Mouse (Mus musculus) embryonic facial prominence, embryonic 15.5 days (tissue): Measurements from ENCODE around the gene Lsm14b. TPM values are rescaled to one million over a fixed set of nuclear protein-coding genes. Genes with fewer than 3 reads are reported as not detected.

Experiments used
- ATAC-seq: fragments of 200-750 bp; cut with Nextera tagmentation; 2 replicates; pipeline ENCODE4 v1.8.0; 2017; ENCODE audit warnings: low read depth, moderate TSS enrichment; ENCODE audit not compliant: insufficient number of reproducible peaks, low FRiP score, low TSS enrichment
- H3K27ac ChIP-seq: fragments of 300-500 bp; sonication (generic); replicated peaks from 2 replicates; pipeline ENCODE4 v1.5.1; 2015; ENCODE audit warnings: mild to moderate bottlenecking, inconsistent platforms
- H3K27me3 ChIP-seq: fragments of 300-500 bp; sonication (generic); 2 replicates; pipeline ENCODE4 v1.6.1; 2015; ENCODE audit warnings: inconsistent platforms
- H3K36me3 ChIP-seq: fragments of 300-500 bp; sonication (generic); 2 replicates; pipeline ENCODE4 v1.6.1; 2015; ENCODE audit warnings: mild to moderate bottlenecking, inconsistent platforms
- H3K4me1 ChIP-seq: fragments of 300-500 bp; sonication (generic); 2 replicates; pipeline ENCODE4 v1.6.1; 2015; ENCODE audit warnings: inconsistent platforms
- H3K4me2 ChIP-seq: fragments of 300-500 bp; sonication (generic); replicated peaks from 2 replicates; pipeline ENCODE4 v1.6.1; 2015; ENCODE audit warnings: mild to moderate bottlenecking, inconsistent platforms
- H3K4me3 ChIP-seq: fragments of 300-500 bp; sonication (generic); replicated peaks from 2 replicates; pipeline ENCODE4 v1.5.1; 2015; ENCODE audit warnings: mild to moderate bottlenecking, inconsistent platforms
- H3K9ac ChIP-seq: fragments of 300-500 bp; sonication (generic); 2 replicates; pipeline ENCODE4 v1.6.1; 2015; ENCODE audit warnings: inconsistent platforms
- H3K9me3 ChIP-seq: fragments of 300-500 bp; sonication (generic); replicated peaks from 2 replicates; pipeline ENCODE4 v1.6.1; 2016; ENCODE audit warnings: inconsistent platforms
- WGBS: fragments of 180-500 bp; shearing (Covaris S2); methylation state at CpG from one replicate; pipeline ENCODE4 v1.1.7; 2015; 5-methylcytosine and 5-hydroxymethylcytosine counted together
- polyA plus RNA-seq: library from polyadenylated mRNA; unstranded; fragments of >200 nt; fragmentation: Nextera tagmentation; extraction: Ambion mirVana; gene quantifications from 2 replicates; pipeline ENCODE4 v1.2.1, GENCODE M21; 2015

The Lsm14b gene
- polyA plus RNA-seq: 8.9 and 9.1 TPM in 2 replicates

DNA sequence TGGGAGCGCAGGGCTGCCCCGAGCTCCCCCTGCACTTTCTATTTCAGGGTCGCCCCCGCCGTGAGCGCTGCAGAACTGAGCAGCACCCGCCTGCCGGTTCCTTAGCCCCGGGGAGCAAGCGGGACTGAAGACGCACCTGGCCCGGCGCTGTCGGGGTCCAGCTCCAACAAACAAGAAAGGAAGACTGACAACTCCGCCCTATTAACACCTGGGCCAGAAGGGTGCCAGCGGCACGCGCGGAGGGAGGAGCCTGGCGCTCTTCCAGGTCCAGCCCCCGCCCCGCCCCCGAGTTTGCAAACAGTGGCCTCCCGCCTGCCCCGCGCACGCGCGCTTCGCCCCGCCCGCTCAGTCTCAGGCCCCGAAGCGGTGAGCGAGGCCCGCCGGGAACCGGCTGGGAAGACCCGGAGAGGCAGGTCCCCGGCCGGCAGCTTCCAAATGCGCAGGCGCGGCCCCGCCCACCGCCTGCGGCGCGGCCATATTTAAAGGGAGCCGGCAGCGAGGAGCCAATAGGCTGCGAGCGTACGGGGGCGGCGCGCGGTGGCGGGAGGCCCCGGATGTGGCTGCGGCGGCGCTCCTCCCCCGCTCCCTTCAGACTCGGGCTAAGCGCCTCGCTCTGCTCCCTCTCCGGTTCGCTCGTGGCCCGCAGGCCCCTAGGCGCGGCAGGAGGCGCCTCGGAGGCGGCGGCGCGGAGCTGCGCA, at the start of gene Lsm14b:
Lsm14b (plus strand) TSS at position 587 of the 698 bp plus-strand sequence.
- H3K9ac ChIP-seq: peak within 1 kb of the TSS; percentile 89
- peaks cover 33% of the 10 kb centered on the region for H3K4me1 ChIP-seq
- peak within 1 kb of the TSS; percentile 95 for H3K4me3 ChIP-seq
- WGBS: under 1% methylated on average over 65 of the region's 80 CpGs
- ATAC-seq: peak; percentile 95
- peaks cover 15% of the 10 kb centered on the region for H3K27me3 ChIP-seq
- H3K36me3 ChIP-seq: peaks cover 17% of the 10 kb centered on the region
- H3K27ac ChIP-seq: peak within 1 kb of the TSS; percentile 91
- no peaks in the 10 kb centered on the region for H3K9me3 ChIP-seq
- peak within 1 kb of the TSS; percentile 76 for H3K4me2 ChIP-seq

DNA sequence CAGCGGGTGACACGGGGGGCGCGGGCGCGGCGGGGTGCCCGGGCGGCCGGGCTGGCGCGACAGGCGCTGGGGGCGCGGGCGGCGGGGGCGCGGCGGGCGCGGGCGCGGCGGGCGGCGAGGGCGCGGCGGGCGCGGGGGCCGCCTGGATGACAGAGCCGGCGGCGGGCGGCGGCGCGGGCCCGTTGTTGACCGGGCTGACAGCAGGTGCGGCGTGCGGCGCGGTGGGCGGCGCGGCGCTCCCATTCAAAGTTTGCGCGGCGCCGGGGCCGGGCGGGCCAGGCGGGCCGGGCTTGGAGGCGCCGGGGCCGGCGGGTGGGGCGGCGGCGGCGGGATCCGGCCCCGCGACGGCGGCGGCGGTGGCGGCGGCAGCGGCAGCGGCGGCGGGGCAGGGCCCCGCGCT, 48.9 kb upstream of the Lsm14b start:
- Histone ChIP-seq H3K4me3 (peak overlapping the region; percentile 91), H3K27ac (no peak overlapping the region), H3K4me1 (peaks cover 33% of the 10 kb centered on the region), H3K4me2 (peak overlapping the region; percentile 98), H3K36me3 (no peaks in the 10 kb centered on the region), H3K9ac (peak overlapping the region; percentile 78), H3K27me3 (no peaks in the 10 kb centered on the region), H3K9me3 (no peaks in the 10 kb centered on the region)
- under 1% methylated on average over 24 of the region's 82 CpGs for WGBS
- ATAC-seq: no peak

DNA sequence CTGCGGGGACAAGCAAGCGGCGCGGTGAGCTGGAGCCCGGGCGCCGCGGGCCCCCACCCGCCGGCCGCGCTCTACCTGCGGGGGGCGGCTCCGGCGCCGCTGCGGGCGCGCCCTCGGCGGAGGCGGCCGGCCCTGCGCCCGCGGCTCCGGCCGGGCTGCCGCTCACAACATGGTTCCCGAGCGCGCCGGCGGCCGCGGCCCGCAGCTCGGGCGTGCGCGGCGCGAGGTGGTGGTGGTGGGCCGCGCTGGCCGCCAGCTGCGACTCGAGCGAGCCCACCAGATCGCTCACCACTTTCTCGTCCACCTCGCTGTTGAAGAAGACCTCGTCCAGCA, 48.5 kb upstream of the Lsm14b start:
- no peaks in the 10 kb centered on the region for H3K36me3 ChIP-seq
- H3K9ac ChIP-seq: peak overlapping the region; percentile 78
- peak overlapping the region; percentile 98 for H3K4me2 ChIP-seq
- WGBS: 2% methylated on average over 9 of the region's 54 CpGs
- no peaks in the 10 kb centered on the region for H3K9me3 ChIP-seq
- H3K4me1 ChIP-seq: peaks cover 33% of the 10 kb centered on the region
- H3K4me3 ChIP-seq: peak overlapping the region; percentile 91
- H3K27ac ChIP-seq: peak overlapping the region; percentile 90
- peak; percentile 19 for ATAC-seq
- no peaks in the 10 kb centered on the region for H3K27me3 ChIP-seq

DNA sequence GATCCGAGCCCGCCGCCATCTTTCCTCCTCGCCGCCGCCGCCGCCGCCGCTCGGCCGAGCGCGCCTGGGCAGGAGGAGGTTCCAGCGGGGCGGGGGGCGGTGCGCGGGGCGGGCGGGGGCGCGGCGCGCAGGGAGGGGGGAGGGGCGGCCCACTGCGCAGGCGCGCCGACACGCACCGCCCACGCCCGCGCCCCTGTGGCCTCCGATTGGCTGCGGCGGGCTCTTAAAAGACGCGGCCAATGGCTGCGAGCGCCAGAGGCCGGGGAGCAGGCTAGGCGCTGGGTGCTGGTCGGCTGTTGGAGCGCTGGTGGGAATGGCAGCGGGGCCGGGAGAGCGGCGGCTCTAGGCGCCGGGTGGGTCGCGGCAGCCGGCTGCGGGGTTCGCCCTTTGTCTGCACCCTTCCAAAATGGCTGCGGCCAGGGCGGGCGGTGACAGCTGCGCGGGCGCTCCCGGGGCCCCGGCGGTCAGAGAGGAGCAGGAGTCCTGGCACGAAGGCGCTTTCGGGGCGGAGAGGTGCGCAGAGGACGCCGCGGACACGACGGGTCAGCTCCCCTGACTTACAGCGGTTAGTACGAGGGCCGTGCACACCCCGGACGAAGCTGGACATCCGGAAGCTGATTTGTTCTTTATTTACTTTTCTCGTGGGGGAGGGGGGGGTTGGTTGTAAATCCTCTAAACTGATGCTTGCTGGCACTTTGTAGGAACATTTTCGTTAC, 48.0 kb upstream of the Lsm14b start, which contains the start of gene Taf4:
Taf4 (minus strand) TSS at position 19 of the 716 bp plus-strand sequence.
- Histone ChIP-seq H3K9me3 (no peaks in the 10 kb centered on the region), H3K4me1 (peaks cover 29% of the 10 kb centered on the region), H3K9ac (peak within 1 kb of the TSS; percentile 89), H3K27me3 (no peaks in the 10 kb centered on the region), H3K27ac (peak within 1 kb of the TSS; percentile 97), H3K4me2 (peak within 1 kb of the TSS; percentile 98), H3K36me3 (no peaks in the 10 kb centered on the region), H3K4me3 (peak within 1 kb of the TSS; percentile 91)
- under 1% methylated on average over 52 of the region's 84 CpGs for WGBS
- peak; percentile 92 for ATAC-seq

DNA sequence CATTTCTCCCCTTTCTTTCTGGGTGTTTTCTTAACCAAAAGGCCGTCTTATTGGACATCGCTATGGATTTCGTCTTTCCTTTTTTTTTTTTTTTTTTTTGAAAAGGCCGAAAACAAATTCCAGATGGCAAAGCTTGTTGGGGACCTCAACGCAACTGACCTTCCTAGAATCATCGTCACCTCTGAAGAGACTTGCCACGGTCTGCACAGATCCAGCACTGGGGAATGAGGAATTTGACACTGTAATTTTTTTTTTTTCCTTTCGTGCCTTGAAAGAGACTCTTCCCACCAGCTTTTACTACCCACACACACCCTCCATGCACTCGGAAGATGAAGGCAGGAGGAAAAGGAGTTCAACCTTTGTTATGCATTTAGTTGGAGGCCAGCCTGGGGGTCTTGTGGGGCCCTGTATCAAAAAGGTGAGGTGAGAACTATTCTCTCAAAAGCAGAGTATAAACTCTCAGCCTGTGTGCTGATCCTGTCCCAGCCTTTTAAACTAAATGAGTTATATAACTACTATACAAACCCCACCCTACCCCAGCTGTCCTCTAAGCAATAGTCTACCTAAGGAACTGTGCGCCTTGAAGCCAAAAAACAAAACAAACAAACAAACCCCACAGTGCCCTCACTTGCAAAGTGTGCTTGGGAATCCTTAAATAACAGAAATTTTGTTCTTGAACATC, 47.3 kb upstream of the Lsm14b start:
- Histone ChIP-seq H3K27me3 (no peaks in the 10 kb centered on the region), H3K9me3 (no peaks in the 10 kb centered on the region), H3K4me3 (peak overlapping the region; percentile 91), H3K4me2 (peak overlapping the region; percentile 53), H3K9ac (peak overlapping the region; percentile 89; the same call in 1 of the 2 replicates), H3K36me3 (no peaks in the 10 kb centered on the region), H3K4me1 (peaks cover 29% of the 10 kb centered on the region), H3K27ac (peak overlapping the region; percentile 97)
- ATAC-seq: no peak
- WGBS: 6% methylated on average over 10 of the region's 10 CpGs

DNA sequence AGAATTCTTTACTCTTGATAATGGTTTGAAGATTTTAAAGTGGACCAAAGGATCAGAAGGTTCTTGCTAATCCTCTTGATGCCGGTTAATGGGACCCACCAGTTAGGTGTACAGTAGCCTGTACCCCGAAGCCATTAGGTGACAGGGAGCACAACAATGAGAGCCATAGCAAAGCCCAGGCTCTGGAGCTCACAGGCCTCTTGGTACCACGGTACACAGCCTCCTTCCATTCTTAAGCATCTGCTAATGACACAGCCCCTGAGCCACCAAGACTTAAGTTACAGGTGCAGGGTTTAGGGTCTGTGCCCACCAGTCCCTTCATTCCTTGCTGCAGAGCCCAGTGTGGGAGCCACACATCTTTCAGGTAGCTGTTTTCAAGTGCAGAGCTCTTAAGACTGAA, 46.5 kb upstream of the Lsm14b start:
- no peak overlapping the region for H3K4me2 ChIP-seq
- 71% methylated on average over 3 of the region's 3 CpGs for WGBS
- H3K27ac ChIP-seq: no peak overlapping the region
- no peaks in the 10 kb centered on the region for H3K27me3 ChIP-seq
- H3K4me3 ChIP-seq: no peak overlapping the region
- no peak overlapping the region for H3K9ac ChIP-seq
- H3K36me3 ChIP-seq: no peaks in the 10 kb centered on the region
- no peak for ATAC-seq
- no peaks in the 10 kb centered on the region for H3K9me3 ChIP-seq
- peaks cover 26% of the 10 kb centered on the region for H3K4me1 ChIP-seq

DNA sequence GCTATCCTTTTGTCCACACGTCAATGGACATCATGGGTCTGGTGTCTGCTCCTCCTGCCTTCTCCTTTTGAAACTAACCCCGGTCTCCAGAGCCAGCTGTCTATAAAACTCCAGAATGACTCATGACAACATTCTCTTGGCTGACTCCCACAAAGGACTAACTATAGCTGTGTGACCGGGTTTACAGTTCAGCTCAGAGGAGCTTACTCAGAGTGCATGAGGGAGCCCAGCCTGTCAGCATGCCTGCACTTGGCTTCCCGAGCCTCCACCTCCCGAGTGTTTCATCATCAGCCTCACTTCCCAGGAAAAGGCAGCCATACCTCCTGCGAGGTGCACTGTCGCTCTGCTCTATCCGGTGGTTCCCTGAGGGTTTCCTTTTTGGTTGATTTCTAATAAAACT, 45.0 kb upstream of the Lsm14b start:
- H3K4me1 ChIP-seq: peaks cover 11% of the 10 kb centered on the region
- no peak for ATAC-seq
- no peaks in the 10 kb centered on the region for H3K9me3 ChIP-seq
- no peak overlapping the region for H3K9ac ChIP-seq
- H3K27ac ChIP-seq: no peak overlapping the region; the same call in 1 of the 2 replicates
- no peak overlapping the region for H3K4me2 ChIP-seq
- no peaks in the 10 kb centered on the region for H3K36me3 ChIP-seq
- H3K4me3 ChIP-seq: no peak overlapping the region
- H3K27me3 ChIP-seq: no peaks in the 10 kb centered on the region
- WGBS: 56% methylated on average over 8 of the region's 8 CpGs

DNA sequence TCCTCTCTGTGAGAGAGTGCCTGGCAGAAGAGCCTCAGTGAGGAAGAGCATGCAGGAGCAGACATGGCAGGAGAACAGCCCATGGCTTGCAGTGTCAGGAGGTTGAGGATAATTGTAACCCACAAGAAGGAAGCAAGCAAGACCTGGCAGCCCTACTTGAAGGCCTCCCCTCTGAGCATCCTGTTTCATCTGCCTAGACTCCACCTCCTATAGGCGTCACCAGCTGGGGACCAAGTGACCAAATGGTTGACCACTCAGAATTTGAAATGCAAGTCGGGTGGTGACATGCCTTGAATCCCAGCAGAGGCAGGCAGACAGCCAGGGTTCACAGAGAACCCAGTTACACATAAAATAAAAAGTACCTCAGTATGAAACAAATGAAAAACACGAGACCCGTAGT, 44.2 kb upstream of the Lsm14b start:
- ATAC-seq: no peak
- Histone ChIP-seq H3K9me3 (no peaks in the 10 kb centered on the region), H3K4me1 (peaks cover 6% of the 10 kb centered on the region; the same call in 1 of the 2 replicates), H3K9ac (no peak overlapping the region), H3K4me2 (no peak overlapping the region), H3K4me3 (no peak overlapping the region), H3K36me3 (no peaks in the 10 kb centered on the region), H3K27ac (no peak overlapping the region), H3K27me3 (no peaks in the 10 kb centered on the region)
- 50% methylated on average over 4 of the region's 4 CpGs for WGBS

DNA sequence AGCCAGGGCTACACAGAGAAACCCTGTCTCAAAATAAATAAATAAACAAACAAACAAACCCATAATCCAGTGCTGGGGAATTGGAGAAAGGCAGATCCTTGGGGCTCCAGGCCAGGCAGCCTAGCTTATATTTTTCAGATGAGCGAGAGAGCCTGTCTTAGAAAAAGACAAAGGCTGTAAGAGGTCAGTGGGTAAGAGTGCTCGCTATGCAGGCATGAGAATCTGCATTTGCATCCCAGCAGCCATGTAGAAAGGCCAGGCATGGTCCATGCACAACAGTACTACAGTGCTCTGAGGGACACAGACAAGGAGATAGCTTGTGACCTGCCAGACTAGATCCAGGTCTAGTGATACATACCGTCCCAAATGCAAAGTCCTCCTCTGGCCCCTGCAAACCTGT, 42.1 kb upstream of the Lsm14b start:
- Histone ChIP-seq H3K9me3 (no peaks in the 10 kb centered on the region), H3K4me1 (peaks cover 1% of the 10 kb centered on the region; the same call in 1 of the 2 replicates), H3K4me3 (no peak overlapping the region), H3K4me2 (no peak overlapping the region), H3K9ac (no peak overlapping the region), H3K27ac (no peak overlapping the region), H3K27me3 (no peaks in the 10 kb centered on the region), H3K36me3 (no peaks in the 10 kb centered on the region)
- WGBS: 83% methylated on average over 3 of the region's 3 CpGs
- no peak for ATAC-seq

DNA sequence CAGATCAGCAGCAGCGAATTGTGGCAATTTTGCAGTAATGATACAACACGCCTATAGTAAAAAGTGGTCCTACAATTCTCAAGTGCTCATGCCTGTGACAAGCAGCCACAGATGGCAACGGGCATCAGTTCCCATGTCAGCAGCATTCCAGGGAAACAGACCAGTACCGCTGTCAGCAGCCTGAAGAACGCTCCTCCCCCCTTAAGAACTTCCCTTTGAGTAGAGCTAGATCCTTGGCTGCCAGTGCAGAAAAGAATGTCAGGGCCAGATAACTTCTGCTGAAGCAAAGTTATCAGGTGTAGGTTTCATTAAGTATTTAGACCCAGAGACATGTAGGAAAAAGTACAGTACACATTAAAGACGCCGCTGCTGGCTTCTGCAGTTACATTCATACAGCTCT, 40.0 kb upstream of the Lsm14b start:
- WGBS: 31% methylated on average over 7 of the region's 7 CpGs
- H3K4me3 ChIP-seq: no peak overlapping the region
- ATAC-seq: no peak

DNA sequence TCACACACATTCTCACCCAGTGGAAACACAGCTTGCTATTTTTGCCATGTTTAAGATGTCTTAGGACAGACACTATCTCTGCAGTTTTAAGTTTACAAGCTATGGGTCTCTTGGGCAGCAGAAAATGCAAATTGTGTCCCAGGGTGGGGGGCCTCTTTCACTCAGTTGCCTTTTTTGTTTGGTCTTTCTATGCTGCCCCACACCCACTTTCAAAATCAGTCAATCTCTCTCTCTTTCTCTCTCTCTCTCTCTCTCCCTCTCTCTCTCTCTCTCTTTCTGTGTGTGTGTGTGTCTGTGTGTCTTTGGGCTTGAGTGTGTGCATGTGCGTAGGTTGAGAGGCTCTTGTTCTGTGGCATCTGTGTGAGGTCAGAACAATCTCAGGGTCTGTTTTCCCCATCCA, 39.1 kb upstream of the Lsm14b start:
- H3K36me3 ChIP-seq: no peaks in the 10 kb centered on the region
- no peaks in the 10 kb centered on the region for H3K27me3 ChIP-seq
- no peaks in the 10 kb centered on the region for H3K4me1 ChIP-seq
- 81% methylated on average over 1 of the region's 1 CpGs for WGBS
- H3K9ac ChIP-seq: no peak overlapping the region
- no peaks in the 10 kb centered on the region for H3K9me3 ChIP-seq
- H3K4me3 ChIP-seq: no peak overlapping the region
- H3K27ac ChIP-seq: no peak overlapping the region
- no peak overlapping the region for H3K4me2 ChIP-seq
- ATAC-seq: no peak

More for the DNA sequence above, 40.0 kb upstream of the Lsm14b start:
- H3K9me3 ChIP-seq: no peaks in the 10 kb centered on the region
- H3K9ac ChIP-seq: no peak overlapping the region
- no peaks in the 10 kb centered on the region for H3K27me3 ChIP-seq
- H3K4me2 ChIP-seq: no peak overlapping the region
- H3K27ac ChIP-seq: no peak overlapping the region
- H3K4me1 ChIP-seq: no peaks in the 10 kb centered on the region
- no peaks in the 10 kb centered on the region for H3K36me3 ChIP-seq
